Mouse (Mus musculus) mouse embryonic stem cell (cell line): ENCODE data around the gene Rapgefl1.

ENCODE experiments used
- in situ Hi-C, 2 experiments: fragments of 300-500 bp; cut with MboI; formaldehyde crosslinking; loops; 1 replicate in 1 of 2; 3 replicates in 1 of 2; pipeline ENCODE4 v1.14.3; 2019 to 2020; ENCODE audit warnings: low sequenced_read_pairs in 2 of 2, low pct_unique_long_range_greater_than_20kb in 1 of 2, mixed read lengths in 1 of 2; ENCODE audit not compliant: unreplicated experiment in 1 of 2

Rapgefl1 gene

DNA sequence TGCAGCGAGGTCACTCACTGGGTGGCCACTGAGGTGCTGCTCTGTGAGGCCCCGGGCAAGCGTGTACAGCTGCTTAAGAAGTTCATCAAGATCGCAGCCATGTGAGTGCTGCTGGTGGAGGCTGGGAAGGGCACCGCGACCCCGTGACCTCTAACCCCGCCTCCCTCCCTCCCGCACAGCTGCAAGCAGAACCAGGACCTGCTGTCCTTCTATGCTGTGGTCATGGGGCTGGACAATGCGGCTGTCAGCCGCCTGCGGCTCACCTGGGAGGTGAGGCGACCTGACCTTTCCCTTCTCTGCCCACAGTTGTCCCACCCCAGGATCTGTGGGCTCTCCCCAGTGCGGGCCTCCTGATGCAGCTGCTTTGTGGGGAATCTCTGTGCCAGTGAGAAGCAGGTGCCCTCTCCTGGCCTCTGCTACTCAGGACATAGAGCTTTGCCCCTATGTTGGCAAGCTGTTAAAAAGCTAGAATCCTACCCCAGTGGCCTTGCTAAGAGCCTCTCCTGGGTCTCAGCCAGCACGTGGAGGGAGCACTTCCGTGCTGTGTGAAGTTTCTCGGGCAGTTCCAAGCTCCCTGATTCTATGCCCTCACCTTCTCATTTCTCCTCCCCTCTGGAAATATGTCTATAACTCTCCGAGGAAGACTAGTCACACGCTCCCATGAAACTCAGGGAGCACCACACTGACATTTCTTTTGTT lies 12.8 kb downstream of the Rapgefl1 start:
- in situ Hi-C loops: no loop called here

DNA sequence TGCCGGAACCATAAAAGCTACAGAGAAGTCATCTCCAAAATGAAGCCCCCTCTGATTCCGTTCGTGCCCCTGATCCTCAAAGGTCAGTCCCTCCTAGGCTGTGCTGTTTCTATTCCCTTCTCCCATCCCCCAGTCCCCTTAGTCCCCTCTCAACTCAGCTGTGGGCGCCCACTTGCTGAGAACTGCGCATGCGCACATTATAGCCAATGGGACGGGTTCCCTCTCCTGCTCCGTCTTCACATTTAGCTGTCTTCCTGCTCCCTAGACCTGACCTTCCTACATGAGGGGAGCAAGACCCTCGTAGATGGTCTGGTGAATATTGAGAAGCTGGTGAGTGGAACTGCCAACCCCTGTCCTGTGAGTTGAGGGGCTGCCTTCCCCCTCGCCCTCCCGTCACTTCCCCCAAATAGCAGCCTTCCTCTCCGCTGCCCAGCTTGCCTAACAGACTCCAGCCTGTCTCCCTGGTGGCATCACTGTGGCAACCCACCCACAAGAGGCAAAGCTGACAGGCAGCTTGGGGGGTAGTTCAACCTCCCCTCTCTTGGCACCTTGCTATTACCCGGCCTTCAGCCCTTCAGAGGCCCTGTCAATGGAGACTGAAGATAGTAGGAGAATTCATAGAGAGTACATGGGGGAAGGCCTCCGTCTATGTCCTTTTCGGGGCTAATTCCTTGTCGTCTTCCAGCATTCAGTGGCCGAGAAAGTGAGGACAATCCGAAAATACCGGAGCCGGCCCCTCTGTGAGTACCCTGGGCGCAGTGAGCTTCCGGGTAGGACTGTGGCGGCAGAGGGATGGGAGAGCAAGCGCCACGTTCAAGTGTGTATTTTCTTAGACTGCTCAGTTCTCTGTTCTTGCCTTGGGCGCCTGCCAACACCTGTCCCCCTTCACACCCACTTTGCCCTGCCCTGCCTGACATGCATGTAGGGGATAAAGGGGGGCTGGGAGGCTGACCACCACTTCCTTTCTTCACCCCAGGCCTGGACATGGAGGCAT lies 13.8 kb downstream of the Rapgefl1 start:
- in situ Hi-C loops: no loop called here

DNA sequence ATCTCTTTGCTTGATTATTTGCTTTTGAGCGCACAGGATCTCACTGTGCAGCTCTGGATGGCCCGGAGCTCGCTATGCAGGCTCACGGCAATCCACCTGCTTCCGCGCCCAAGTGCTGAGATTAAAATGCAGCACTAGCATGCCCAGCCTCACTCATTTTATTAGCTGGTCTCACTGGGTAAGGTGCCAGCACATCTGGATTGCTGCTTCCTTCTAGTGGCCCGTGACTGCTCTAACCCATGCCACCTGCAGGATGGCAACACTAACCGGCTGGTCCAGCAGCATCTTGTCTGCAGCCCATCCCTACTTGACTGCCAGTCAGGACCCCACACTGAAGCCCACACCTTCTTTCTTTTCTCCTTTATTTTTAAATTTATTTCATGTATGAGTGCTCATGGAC lies 17.5 kb downstream of the Rapgefl1 start:
- in situ Hi-C loops: no loop called here

DNA sequence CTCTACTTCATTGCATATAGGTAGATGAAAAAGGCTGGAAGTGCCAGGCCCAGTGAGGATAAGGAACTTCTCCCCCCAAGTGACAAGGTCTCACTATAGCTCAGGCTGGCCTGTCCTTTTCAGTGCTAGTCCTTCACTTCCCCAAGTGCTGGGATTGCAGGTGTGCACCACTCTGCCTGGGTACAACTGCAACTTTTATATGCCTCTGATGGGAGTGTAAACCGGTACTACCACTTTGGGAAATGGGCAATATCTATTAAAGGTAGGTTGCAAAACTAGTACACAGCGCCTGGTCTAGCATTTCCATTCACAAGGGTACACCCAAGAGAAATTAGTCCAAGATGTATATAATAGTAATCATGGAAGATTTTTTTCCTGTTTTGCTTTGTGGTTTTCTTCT lies 18.1 kb downstream of the Rapgefl1 start:
- in situ Hi-C loops: no loop called here

DNA sequence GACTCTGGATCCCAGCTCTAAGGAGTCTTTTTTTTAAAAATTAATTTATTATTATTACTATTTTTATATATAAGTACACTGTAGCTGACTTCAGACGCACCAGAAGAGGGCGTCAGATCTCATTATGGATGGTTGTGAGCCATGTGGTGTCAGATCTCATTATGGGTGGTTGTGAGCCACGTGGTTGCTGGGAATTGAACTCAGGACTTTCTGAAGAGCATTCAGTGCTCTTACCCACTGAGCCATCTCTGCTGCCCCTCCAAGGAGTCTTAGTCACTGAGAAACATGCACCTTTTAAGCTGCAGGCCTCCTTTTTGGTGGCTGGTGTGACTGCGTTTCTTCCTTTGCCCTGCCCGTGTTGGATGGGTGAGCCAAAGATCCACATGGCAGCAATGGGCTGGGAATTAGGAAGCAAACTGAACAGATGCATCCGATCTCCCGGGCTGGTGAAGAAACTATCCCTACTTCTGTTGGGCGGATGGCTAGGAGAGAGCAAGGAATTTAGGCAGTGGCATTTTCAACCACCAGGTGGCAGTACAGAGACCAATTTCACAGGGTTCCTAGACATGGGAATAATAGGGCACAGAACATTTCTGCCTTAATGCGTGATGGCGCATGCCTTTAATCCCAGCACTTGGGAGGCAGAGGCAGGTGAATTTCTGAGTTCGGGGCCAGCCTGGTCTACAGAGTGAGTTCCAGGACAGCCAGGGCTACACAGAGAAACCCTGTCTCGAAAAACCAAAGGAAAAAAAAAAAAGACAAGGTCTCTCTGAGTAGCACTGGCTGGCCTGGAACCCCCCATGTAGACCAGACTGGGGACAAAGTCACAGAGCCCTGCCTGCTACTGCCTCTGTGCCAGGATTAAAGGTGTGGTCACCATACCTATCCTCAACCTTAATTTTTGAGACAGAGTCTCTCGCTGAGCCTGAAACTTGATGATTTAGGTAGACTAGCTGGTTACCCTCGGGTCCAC lies 22.5 kb downstream of the Rapgefl1 start:
- in situ Hi-C loops: no loop called here

DNA sequence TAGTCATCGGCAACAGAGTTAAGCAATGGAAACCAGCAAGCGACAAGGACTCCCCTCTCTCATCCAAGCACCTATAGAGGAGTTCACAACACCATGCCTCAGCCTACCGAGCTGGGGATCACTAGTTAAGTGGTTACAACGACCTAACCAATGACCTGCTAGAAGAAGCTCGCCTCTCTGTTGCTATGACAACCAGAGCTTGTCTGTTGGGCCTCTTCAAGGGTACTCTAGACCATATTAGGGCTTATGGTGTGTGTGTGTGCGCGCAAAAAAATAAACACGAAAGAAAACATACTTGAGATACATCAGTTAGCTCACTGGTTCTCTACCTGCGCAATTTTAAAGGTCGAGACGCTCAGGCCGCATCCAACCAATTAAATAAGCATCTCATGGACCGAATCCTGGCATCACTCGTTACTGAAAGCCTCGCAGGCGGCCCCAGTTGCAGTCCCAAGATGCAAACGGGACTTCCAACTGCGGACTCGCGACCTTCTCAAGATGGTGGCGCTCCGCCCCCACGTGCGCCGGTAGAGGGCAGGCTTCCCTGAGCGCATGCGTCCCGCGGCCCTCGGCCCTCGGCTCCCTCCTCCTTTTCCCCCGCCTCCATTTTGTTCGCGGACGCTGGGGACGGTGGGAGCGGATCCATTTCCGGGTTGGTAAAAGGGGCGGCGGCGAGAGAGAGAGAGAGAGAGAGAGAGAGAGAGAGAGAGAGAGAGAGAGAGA lies 26.6 kb downstream of the Rapgefl1 start, which contains the start of gene Wipf2:
Gene Wipf2 (plus strand): TSS at position 611 of the 723 bp plus-strand sequence.
- in situ Hi-C loops: no loop called here

DNA sequence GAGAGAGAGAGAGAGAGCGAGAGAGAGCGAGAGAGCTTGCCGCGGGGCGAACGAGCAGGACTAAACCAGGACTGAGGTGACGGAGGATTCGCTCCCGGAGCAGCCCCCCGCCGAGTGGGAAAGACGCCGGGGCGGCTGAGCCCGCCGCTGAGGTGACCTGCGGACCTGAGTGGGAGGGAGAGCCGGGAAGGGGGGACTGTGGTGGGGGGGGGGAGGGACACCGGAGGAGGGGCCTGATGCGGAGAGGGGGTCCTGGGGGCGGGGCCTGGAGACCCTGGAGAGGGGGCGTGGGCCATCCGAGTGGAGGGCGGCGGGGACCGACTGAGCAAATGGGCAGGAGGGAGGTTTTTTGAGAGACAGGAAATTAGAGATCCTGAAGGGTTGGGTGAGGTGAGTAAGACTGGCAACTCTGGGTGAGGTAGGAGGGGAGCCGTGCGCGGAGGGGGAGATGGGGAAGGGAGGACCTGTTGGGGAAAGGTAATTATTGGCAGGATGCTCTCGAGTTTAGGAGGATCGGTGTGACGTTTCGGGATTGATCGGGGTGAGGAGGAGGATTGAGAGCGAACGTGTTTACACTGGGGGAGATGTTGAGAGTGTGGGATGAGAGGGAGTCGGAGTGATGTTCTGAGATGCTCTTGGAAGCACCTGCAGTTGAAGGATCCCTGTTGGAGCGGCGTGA lies 27.3 kb downstream of the Rapgefl1 start:
- in situ Hi-C loops: no loop called here

DNA sequence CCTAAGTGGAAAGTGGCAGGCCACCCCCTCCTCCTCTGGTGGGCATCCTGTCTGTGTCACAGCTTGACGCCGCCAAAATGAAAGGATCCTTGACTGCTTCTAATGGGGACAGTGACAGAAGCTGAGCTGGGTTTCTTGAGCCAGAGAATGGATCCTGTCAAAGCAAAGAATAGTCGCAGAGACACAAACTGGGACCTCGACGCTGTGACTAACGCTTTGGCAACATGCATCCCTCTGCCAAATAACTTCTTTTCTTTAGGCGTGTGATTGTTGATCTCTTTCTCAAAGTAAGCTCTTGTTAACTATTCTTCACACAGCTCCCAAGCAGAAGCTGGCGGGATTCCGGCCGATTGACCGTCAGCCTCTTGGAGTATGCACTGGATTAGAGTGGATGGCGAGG lies 30.7 kb downstream of the Rapgefl1 start:
- in situ Hi-C loops: no loop called here

DNA sequence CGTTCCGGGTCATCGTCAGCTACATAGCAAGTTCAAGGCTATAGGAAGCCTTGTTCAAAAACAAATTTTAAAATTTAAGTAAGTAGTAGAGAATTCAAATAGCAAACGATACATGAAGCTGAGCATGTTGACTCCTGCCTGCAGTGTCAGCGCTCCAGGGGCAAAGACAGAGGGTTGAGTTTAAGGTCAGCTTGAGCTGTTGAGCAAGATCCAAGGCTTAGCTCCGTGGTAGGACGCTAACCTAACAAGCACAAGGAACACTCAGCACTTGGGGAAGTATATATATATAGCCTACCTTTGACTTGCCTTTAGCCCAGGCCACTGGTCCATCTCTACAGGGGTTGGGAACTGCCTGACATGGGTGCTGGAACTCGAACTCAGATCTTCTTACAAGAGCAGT lies 33.3 kb downstream of the Rapgefl1 start:
- in situ Hi-C loops: no loop called here

DNA sequence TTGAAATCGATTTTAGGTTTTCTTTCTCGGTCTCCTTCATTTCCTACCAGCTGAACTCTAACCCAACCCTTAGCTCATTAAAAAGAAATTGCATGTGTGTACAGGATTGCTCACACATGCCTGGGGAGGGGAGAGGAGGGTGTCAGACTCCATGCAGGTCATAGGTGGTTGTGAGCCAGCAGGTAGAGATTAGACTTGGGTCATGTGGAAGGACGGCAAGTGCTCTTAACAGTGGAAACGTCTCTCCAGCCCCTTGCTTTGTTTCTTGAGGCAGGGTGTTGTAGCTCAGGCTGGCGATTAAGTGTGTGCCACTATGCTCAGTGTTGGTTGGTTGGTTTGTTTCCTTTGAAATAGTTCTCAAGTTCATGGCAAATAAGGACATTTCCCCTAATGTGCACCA lies 34.2 kb downstream of the Rapgefl1 start:
- in situ Hi-C loops: no loop called here

DNA sequence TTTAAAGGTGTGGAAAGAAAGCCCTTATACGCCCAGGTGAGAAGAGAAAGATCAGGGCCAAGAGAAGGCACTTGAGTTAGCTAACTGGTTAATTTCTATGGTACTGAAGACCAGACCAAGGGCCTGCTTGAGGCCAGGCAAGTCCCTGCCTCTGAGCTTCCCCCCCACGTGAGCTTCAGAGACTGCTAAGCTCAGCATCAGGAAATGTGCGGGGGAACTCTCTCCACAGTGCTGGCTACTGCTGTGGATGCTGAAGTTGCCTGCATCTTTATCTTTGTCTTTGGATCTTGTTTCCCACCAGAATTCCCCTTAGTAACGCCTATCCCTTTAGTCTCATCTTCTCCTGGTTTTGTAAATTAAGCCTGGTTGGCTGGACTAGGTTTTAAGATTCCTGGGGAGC lies 34.8 kb downstream of the Rapgefl1 start:
- in situ Hi-C loops: no loop called here

DNA sequence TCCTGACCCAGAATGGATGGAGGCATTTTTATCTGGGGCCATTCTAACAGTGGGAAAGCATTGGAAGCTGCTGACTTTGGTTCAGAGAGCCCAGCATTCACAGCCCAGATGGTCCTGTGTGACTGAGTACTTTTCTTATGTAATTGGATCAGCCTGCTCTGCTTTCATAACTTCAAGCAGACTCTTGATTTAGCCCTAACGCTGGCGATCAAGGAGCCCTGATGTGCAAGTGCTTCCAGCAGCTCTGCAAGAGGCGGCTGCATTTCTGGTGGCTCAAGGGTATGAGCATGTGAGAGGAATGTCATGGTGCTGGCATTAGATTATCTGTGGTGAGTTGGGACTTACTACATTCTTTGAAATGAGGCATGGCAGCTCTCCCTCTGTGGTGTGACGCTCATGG lies 35.5 kb downstream of the Rapgefl1 start:
- in situ Hi-C loops: no loop called here

DNA sequence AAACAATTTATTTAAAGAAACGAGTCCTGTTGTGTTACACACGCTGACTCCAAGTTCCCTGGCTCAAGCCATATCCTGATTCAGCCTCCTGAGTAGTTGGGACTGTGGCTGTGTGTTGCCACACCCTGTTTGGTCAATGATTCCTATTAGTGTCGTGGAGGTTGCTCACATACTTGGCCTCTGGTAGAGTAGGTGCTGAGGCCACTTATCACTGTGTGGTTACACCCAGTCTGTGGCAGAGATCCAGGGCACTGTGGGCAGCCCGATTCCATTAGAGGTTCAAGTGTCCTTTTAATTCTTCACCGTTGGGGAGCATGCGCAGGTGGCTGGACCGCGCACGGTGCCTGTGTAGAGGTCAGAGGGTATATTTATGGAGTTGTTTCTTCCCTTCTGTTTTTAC lies 37.3 kb downstream of the Rapgefl1 start:
- in situ Hi-C loops: no loop called here

DNA sequence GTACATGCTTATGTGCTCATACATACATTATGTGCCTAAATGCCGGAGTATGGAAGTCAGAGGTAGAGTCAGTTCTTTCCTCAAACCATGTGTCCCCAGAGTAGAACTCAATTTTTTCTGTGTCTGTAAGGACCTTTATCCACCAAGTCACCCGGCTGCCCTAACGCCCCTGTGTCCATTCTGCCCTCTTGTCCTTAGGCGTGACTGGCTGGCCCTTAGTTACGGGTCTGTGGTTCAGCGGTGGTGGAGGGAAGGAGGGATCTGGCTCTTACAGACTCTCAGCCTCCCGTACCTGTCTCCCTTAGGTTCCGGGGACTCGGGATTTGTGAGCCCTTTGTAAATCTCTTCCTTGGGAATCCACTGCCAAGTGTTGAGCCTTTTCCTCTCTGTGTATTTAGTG lies 40.4 kb downstream of the Rapgefl1 start:
- in situ Hi-C loops: no loop called here

DNA sequence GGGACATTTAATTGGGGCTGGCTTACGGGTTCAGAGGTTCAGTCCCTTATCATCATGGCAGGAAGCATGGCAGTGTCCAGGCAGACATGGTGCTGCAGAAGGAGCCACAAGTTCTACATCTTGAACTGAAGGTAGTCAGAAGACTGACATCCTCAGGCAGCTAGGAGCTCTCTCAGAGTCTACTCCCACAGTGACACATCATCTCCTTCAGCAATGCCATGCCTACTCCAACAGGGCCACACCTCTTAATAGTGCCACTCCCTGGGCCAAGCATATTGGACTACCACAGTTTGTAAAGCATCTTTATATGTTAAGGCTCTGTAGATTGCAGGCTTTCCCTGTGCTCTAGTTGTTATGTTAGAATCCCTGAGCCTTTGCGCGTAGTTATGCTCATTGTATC lies 51.1 kb downstream of the Rapgefl1 start:
- in situ Hi-C loops: no loop called here

DNA sequence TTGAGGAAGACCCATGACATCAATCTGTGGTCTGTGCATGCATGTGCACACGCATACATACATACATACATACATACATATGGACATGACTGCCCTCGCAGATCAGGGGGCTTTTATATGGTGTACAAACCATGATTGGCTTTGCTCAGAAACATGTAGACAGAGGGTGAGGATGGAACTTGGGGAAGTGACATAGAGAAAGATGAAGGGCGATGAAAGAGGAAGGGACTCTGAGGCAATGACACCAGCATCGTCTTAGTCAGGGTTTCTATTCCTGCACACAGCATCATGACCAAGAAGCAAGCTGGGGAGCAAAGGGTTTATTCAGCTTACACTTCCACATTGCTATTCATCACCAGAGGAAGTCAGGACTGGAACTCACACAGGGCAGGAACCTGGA lies 52.5 kb downstream of the Rapgefl1 start:
- in situ Hi-C loops: no loop called here

DNA sequence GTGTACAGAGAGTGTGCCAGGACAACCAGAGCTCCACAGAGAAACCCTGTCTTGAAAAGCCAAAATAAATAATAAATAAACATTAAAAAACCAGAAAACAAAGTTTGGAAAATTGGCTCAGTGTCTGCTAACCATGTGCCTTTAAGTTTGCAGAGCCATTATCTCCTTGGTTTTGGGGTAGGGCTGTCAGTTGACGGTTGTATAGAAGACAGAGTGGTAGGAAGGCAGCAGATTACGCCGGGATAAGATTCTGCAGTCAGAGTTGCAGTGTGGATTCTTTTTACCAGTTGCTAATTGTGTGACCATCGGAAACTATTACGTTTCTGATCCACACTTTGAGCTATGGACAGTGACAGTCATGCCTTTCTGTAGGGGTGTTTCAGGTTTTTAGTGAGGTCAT lies 53.4 kb downstream of the Rapgefl1 start:
- in situ Hi-C loops: no loop called here

DNA sequence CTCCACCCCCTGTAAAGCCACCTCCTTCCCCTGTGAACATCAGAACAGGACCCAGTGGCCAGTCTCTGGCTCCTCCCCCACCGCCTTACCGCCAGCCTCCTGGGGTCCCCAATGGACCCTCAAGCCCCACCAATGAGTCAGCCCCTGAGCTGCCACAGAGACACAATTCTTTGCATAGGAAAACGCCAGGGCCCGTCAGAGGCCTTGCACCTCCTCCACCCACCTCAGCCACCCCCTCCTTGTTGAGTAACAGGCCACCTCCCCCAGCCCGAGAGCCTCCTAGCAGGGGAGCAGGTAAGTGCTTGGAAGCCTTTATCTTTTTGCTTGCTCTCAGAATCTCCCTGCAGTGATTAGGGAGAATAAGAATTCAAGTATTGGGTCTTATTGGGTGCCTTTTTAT lies 55.8 kb downstream of the Rapgefl1 start:
- in situ Hi-C loops: no loop called here
